Mouse (Mus musculus) heart, postnatal 0 days (tissue): Measurements from ENCODE around the gene Pde2a.

Source experiments
- CTCF ChIP-seq: IDR thresholded peaks from 2 replicates; pipeline ENCODE4 v1.5.1; 2016; ENCODE audit warnings: antibody characterized with exemption, control low read depth, low read depth
- EP300 ChIP-seq: IDR thresholded peaks from 2 replicates; pipeline ENCODE4 v1.6.1; 2016; ENCODE audit warnings: antibody characterized with exemption, low read depth

DNA sequence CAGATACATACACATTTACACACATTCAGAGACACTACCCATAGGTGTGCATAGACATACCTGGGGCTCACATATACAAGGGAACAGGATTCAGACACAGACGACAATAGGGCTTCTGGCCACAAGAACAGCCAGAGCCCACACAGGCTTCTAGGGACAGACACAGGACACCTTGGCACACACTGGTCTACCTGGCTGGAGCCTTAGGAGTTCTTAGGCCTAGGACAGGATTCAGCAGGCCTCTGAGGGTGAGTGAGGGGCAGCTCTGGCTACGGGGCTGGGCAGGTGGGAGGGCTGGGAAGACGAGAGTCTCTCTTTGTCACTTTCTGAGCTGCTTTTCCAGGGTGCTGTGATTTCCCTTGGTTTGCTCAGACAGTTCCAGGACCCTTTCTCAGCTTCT is 43.2 kb upstream of the Pde2a start:
- TF ChIP-seq EP300, result no peak
- no peak for TF ChIP-seq CTCF
